Mouse (Mus musculus) cerebellum, adult 18-20 months (tissue): ENCODE measurements at regions not wholly inside any gene's neighbourhood (a gene's known extent, or its start where the extent isn't known, plus 50 kb on each side); places are given as distances from the start of the nearest gene placed in this dataset.

Experiments
- DNase-seq, 2 experiments: peaks; one replicate each; pipeline ENCODE4 v3.0.0; 2021

DNA sequence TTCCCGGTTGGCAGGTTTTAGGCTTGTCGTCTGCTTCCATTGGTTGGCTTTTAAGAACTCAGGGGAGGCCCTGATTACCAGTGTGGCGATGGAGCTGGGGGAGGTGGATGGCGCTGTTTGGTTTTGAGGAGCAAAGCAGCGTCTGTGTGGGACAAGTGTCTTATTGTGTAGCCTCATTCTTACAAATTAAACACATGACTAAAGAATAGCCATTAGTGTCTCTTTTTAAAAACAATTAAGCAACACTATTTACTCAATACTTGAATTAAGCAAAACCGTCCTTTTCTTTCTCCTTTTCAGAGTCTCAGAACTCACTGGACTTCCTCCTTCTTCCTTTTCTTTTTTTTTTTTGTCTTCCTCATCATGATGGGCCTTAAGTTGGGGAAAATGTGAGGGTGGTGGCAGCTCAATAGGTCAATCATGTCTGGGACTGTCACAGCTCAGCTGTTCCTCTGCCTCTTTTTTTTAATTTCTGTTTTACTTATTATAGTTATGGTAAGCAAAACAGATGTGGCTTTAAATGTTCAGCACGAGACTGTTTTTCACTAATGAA lies 89.1 kb downstream of the Kcnrg start:
- no peak for DNase-seq

GRCm38 (mm10) chr14:61696886-61697554 lies 89.8 kb downstream of the Kcnrg start:
- DNase-seq = no peak

DNA sequence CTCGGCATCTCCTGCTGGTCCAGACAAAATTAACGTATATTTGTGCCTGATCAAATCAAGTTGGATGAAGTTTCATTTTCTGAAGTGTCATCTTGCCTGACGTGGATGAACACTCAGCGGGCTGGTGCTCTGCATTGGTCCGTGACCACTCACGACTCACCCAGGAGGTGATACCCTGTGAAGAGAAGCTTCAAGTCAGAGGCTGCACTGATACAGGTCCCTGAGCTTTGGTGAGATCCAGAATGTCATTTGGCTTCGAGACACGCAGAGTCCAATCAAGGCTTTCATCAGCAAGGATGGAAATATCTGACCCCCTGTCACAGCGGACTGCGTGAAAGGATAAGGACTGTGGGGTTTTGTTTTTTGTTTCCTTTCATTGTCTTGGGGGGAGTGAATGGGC lies 90.4 kb downstream of the Kcnrg start:
- no peak for DNase-seq

- DNase-seq = no peak
These were observed 91.2 kb downstream of the Kcnrg start for GRCm38 (mm10) chr14:61698358-61699055.

DNA sequence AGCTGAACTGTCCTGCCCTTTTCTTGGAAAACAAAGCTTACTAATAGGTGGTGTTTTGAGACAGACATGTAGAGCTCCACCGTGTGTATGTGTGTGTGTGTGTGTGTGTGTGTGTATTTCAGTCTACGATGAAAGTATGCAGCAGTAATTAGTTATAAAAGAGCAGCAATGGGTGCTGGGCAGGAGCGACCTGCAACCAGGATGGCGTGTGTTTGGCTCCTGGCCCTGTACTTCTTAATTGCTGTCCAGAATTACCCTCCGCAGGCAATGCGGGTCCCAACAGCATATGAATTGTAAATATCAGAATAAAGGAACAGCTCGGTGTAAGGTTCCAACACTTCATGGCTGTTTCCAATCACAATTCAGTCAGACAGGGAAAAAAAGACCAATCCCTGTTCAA lies 92.4 kb downstream of the Kcnrg start:
- DNase-seq = no peak

DNA sequence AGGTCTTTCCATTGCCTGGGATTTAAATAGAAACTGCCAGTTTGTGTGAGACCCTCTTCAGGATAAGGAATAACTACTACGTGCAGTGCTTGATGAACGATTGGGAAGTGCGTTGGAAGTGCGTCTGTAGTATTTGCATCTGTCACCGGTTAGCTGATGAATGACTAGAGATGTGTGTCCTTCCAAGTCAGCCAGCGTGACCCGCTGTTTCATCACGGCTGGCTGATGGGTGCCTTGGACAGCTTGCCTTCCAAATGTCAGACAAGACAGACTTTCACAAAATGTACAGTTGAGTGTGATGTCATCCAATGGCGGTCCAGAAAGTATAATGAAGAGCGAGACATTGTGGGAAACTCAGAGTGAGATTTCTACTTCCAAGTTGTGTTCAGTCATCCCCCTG lies 93.9 kb downstream of the Kcnrg start:
- no peak for DNase-seq

DNA sequence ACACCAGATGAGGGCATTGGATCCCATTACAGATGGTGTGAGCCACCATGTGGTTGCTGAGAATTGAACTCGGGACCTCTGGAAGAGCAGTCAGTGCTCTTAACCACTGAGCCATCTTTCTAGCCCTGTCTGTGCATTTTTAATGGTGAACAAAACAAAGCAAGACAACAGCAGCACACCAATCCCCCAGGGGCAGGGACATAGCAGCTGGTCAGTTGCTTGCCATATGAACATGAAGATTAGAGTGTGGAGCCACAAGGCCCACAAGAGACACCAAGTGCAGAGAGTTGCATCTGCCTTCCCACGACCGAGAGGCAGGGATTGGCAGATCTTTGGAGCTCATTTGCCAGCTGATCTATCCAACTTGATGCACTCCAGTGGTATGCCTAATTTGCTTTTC lies 96.7 kb downstream of the Kcnrg start:
- no peak for DNase-seq

DNA sequence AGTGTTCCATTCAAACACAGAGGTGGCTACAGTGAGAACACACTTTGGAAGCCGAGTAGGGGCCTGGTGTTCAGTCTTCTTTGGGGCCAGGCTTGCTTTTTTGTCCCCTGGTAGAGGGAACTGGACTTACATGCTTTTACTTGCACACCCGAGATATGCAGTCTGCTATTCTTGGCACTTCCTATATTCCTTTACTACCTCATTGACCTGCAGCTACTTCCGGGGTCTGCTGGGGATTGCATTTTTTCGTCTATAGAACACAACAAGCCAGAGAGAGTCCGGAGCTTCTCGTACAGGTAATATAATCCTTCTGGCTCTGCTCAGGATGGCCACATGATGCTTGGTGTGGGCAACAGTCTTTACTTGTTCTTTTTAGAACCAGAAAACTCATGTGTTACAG lies 99.7 kb downstream of the Kcnrg start:
- no peak for DNase-seq

DNA sequence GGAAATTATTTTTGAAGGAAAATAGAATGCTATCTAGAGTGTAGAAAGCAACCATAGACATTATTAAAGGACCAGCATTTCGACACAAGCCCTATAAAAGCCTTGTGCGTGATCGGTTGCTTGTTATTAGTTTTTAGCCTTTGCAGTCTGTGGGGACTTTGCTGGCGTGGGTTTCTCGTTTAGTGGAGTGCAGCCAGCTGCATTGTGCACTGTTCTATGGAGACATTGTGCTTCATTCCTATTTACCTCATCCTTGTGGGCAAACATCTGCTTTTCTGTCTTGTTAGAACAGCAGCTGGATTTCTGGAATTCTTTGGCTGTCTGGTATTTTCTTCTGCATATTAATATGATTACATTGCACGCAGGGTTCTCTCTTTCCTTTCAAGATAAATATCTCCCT lies 101.1 kb downstream of the Kcnrg start:
- no peak for DNase-seq

DNA sequence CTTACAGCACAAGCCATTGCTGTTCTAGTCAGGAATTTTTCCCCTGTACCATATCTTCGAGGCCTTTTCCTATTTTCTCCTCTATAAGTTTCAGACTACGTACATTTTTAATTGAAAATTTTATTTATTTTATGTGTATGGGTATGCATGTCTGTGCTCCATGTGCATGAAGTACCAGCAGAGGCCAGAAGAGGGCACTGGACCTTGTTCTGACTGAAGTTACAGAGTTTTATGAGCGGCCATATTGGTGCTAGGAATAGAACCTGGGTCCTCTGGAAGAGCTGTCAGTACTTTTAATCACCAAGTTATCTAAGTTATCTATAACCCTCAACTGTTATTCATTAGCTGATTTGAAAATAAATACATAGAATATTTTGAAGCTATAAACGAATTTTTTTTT lies 108.5 kb downstream of the Kcnrg start:
- DNase-seq = no peak

DNA sequence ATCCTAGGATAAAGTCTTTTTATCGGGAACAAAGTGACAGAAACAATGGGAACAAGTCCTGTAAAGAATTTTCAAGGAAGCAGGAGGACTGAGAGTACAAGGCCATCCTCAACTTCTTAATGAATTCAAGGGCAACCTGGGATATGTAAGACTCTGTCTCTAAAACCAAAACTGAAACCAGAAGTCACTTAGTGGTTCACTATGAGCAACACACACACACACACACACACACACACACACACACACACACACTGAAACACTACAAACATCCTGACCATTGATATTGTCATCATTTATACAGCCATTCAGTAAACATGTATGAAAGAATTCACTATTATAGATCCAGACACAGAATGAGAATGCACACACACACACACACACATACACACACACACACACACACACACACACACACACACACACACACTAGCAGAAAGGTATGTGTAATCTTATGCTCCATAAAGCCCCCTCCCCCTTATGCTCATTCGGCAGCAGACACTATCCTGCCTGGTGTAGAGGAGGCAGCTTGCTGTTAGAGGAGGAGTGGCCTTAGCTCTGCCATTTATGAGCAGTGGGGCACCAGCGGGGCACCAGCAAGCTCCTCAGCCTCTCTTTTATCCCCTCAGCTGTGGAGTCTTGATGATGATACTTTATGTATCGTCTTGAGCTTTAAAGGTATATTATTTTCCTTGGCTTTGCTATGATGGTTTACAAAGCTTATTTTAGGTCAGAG lies 111.3 kb downstream of the Kcnrg start:
- DNase-seq = no peak

DNA sequence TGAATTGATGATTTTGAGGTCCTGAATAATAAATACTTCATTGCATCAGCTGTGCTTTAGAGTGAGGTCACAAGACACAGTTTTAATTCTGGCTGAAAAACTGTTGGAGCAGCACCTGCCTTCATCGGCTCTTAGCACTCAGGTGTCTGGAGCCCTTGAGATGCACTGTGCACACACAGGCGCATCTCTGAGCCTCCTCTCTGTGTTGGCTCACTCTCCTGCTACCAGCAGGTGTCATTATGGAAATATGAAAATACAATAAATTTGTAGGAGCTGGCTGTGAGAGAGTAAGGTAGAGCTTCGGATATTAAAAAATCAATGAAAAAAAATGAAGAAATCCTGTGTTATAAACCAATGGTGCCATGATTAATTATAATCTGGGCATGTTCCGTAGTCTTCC lies 114.0 kb downstream of the Kcnrg start:
- no peak for DNase-seq

DNA sequence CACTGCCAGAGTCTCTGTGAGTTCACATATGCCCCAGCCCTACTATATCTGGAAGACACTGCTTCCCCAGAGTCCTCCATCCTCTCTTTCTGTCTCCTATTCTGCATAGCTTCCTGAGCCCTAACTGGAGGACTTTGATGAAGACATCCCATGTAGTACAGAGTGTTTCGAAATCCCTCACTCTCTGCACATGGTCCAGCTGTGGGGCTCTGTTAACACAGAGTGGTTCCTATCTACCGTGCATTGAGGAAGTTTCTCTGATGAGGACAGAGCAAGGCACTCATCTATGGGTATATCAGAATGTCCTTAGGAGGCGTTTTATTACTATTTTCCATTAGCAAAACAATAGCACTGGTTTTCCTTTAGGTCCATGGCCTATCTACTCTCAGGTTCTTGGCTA lies 117.7 kb downstream of the Kcnrg start:
- no peak for DNase-seq

DNA sequence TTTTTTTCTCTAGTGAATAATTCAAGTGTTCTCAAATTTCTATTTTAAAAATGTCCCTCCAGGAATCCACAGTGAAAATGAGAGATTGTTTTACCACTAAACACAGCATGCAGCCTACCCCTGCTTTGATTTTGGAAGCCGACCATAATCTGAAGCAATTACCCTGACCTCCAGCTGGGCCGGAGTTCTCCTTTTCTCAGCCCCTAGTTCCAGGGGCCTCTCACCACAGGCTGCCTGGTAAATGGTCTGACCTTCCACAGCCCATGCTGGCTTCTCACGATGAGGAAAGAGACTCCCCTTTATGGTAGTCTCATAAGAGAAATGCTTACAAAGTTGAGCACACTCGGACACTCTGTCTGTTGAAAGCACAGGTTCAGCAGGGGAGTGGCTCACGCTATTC lies 121.3 kb downstream of the Kcnrg start:
- DNase-seq = no peak

DNA sequence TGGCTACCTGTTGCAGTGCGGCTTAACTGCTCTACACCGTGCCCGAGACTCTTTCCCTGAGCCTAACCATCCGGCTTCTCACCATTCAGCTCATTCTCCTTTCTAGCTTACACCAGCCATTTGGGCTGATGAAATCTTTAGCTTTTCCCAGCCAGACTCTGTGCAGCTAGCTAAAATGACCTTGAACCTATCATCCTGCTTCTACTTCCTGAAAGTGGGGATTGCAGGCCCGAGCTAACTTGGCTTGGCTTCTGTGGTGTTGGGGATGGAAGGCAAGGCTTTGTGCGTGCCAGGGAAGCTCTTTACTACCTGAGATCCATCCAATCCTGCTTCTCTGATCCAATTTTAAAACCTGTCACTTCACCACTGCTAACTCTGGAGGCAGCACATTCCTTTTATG lies 128.3 kb downstream of the Kcnrg start:
- DNase-seq = no peak

GRCm38 (mm10) chr14:61736384-61737322 lies 129.4 kb downstream of the Kcnrg start:
- no peak for DNase-seq

DNA sequence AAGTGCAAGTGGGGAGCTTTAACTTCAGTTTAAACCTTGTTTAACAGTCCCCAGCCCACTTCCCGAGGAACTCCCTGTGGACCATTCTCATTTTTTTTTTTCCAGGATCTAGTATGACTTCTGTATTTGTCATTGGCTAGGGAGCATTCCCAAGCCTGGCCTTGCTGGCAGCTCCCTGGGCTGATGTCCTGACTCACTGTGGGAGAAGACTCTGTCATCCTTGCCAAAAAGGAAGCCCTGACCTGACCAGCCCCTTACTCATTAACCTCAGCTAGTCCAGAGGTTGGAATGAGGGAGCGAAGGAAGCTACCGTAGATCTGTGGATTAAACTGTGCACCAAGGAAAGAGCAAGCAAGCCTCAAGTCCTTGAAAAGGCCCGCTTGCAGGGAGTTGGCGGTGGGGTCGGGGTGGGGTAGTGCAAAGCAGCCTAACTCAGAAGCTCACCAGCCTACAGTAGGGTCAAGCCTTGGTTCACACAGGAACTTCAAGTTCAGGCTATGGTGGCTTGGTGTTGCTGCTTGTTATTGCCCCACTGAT lies 130.3 kb downstream of the Kcnrg start:
- DNase-seq = no peak

DNA sequence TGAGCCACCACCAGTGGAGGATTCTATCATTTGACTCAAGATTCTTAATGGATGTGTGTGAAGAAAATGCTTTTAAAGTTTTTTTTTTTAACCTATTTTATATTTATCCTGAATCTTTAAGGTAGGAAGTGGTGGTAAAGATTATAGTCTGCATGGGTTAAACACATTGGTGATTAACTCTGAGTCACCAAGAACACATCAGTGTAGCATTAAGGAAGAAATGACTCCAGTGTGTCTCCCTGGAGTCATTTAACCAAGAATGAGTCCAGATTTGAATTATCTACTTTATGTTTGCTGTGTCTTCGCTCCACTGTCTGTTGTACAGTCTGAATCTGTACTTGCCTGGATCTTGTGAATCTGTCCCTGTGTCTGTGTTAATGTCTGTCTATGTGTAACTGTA lies 132.2 kb downstream of the Kcnrg start:
- no peak for DNase-seq

GRCm38 (mm10) chr14:61743855-61744408 lies 136.7 kb downstream of the Kcnrg start:
- no peak for DNase-seq

DNA sequence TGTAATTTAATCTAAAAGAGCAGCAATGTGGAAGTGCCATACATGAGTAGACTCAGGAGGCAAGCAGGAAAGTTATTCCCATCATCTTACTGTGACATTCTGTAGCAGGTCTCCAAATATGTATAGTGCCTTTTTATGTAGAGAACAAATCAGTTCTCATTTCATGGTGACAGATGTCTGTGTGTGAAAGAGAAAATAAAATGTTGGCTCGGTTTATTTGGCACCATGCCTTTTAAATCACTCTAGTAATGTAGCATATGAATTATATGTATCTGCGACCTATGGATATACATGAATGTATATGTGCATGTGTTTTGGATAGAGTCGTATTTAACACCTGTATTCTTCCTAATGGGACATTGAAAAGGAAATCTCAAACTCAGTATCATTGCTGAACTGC lies 146.2 kb downstream of the Kcnrg start:
- no peak for DNase-seq

DNA sequence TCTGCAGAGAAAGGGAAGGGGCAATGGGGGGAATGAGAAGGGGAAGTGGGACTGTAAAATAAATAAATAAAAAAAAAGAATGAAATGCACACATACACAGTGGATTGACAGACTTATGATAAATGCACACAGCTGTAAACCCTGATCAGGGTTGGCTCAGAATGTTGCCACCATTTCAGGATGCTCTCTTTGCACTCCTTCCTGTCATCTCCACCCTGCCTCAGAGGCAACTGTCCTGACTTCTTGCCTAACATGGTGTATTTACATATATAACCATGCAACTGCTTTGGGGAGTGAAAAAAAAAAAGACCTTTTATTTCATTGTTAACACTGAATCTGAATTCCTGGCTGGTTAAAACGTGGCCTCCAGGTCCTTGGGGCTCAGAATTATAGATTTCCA lies 149.4 kb downstream of the Kcnrg start:
- no peak for DNase-seq
